Mouse (Mus musculus) lung, postnatal 0 days (tissue): Measurements from ENCODE around the gene Lhpp. TPM values are rescaled to one million over a fixed set of nuclear protein-coding genes. Genes with fewer than 3 reads are reported as not detected.

Experiments used
- ATAC-seq: fragments of 200-750 bp; cut with Nextera tagmentation; 2 replicates; pipeline ENCODE4 v1.8.0; 2017; ENCODE audit warnings: moderate library complexity
- DNase-seq: peaks from one replicate; pipeline ENCODE4 v3.0.0-alpha.2; 2016; ENCODE audit warnings: low spot score
- H3K27ac ChIP-seq: fragments of 300-500 bp; sonication (generic); 2 replicates; pipeline ENCODE4 v1.5.1; 2014; ENCODE audit warnings: antibody characterized with exemption, mild to moderate bottlenecking, low read length, mixed read lengths
- H3K27me3 ChIP-seq: fragments of 300-500 bp; sonication (generic); replicated peaks from 2 replicates; pipeline ENCODE4 v1.6.1; 2014; ENCODE audit warnings: low read length, mixed read lengths; ENCODE audit not compliant: insufficient read depth
- H3K36me3 ChIP-seq: fragments of 300-500 bp; sonication (generic); 2 replicates; pipeline ENCODE4 v1.6.1; 2014; ENCODE audit warnings: low read length, mixed read lengths; ENCODE audit not compliant: insufficient read depth
- H3K4me1 ChIP-seq: fragments of 300-500 bp; sonication (generic); 2 replicates; pipeline ENCODE4 v1.6.1; 2014; ENCODE audit warnings: antibody characterized with exemption, low read depth, low read length, mixed read lengths; ENCODE audit not compliant: insufficient read depth
- H3K4me2 ChIP-seq: fragments of 300-500 bp; sonication (generic); replicated peaks from 2 replicates; pipeline ENCODE4 v1.6.1; 2014; ENCODE audit warnings: low read depth, mild to moderate bottlenecking, low read length, moderate library complexity, mixed read lengths
- H3K4me3 ChIP-seq: fragments of 300-500 bp; sonication (generic); 2 replicates; pipeline ENCODE4 v1.5.1; 2014; ENCODE audit warnings: low read depth, low read length
- H3K9ac ChIP-seq: fragments of 300-500 bp; sonication (generic); replicated peaks from 2 replicates; pipeline ENCODE4 v1.6.1; 2014; ENCODE audit warnings: low read depth, mild to moderate bottlenecking
- H3K9me3 ChIP-seq: fragments of 300-500 bp; sonication (generic); 2 replicates; pipeline ENCODE4 v1.6.1; 2016; ENCODE audit warnings: low read length, mixed read lengths
- CTCF ChIP-seq: IDR thresholded peaks from 2 replicates; pipeline ENCODE4 v1.5.1; 2016; ENCODE audit warnings: antibody characterized with exemption, mild to moderate bottlenecking
- EP300 ChIP-seq: IDR thresholded peaks from 2 replicates; pipeline ENCODE4 v1.6.1; 2016; ENCODE audit warnings: antibody characterized with exemption, mild to moderate bottlenecking, control low read depth
- WGBS: fragments of 180-500 bp; shearing (Covaris S2); extraction: QIAGEN DNeasy Blood & Tissue Kit; methylation state at CpG from one replicate; pipeline ENCODE4 v1.1.7; 2014; 5-methylcytosine and 5-hydroxymethylcytosine counted together
- polyA plus RNA-seq: library from polyadenylated mRNA; unstranded; fragments of >200 nt; fragmentation: Nextera tagmentation; extraction: Ambion mirVana; gene quantifications from 2 replicates; pipeline ENCODE4 v1.2.1, GENCODE M21; 2015

The Lhpp gene
- polyA plus RNA-seq, 1 experiment from 2014 or later = 5.9 TPM

DNA sequence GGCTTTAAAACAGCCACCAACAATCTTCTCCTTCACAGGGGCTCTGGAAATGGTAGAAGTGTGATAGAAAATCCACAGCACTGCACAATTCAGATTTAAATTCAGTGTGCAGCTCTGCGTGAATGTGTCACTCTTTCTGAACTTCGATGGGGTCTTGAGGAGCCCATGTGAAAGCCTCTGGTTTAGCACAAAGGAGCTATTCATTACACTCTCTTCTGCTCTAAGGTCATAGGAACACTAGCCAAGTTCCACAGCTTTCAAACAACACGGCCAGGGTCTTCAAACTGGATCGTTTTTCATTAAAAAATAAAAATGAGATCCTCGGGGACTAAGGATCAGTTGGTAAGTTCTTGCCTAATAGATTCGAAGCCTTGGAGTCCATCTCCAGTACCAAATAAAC, 37.2 kb upstream of the Lhpp start:
- 55% methylated on average over 6 of the region's 6 CpGs for WGBS
- ATAC-seq (no peak), DNase-seq (no peak)
- no peaks in the 10 kb centered on the region for H3K9me3 ChIP-seq
- no peak overlapping the region for H3K9ac ChIP-seq
- H3K36me3 ChIP-seq = no peaks in the 10 kb centered on the region
- H3K27ac ChIP-seq = peak overlapping the region; percentile 51; the same call in 1 of the 2 replicates
- no peak for TF ChIP-seq CTCF
- no peak; the same call in 1 of the 2 replicates for TF ChIP-seq EP300
- H3K4me2 ChIP-seq = peak overlapping the region; percentile 25; the same call in 1 of the 2 replicates
- H3K4me1 ChIP-seq = peaks cover 7% of the 10 kb centered on the region; the same call in 1 of the 2 replicates
- no peak overlapping the region for H3K4me3 ChIP-seq
- H3K27me3 ChIP-seq = no peaks in the 10 kb centered on the region

DNA sequence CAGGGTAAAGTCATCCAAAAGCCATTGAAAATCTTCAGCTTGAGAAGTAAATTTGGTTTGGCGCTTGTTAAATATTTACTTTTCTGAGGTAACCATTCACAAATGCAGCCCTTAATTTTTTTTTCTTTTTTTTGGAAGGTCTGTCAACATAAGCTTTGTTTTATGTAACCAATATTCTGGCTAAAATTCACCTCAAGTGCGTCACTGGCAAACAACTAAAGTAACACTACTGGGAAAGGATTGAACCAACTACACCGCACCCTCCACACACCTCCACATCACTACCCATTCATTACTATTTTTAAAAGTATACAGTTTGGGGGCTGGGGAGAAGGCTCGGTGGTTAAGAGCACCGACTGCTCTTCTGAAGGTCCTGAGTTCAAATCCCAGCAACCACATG, 35.8 kb upstream of the Lhpp start:
- TF ChIP-seq CTCF (no peak), EP300 (no peak; the same call in 1 of the 2 replicates)
- Histone ChIP-seq H3K9ac (no peak overlapping the region), H3K36me3 (no peaks in the 10 kb centered on the region), H3K4me2 (peak overlapping the region; percentile 9; the same call in 1 of the 2 replicates), H3K4me3 (no peak overlapping the region), H3K27me3 (no peaks in the 10 kb centered on the region), H3K9me3 (no peaks in the 10 kb centered on the region), H3K4me1 (peaks cover 7% of the 10 kb centered on the region; the same call in 1 of the 2 replicates), H3K27ac (0 out of 2 replicates have a peak overlapping the region, but pooled peaks have one; percentile 47)
- DNase-seq = peak; percentile 81
- WGBS = 55% methylated on average over 5 of the region's 5 CpGs
- ATAC-seq = no peak

GRCm38 (mm10) chr7:132575623-132576022, 34.8 kb upstream of the Lhpp start:
- Histone ChIP-seq H3K4me2 (peak overlapping the region; percentile 74), H3K9me3 (no peaks in the 10 kb centered on the region), H3K27me3 (no peaks in the 10 kb centered on the region), H3K36me3 (no peaks in the 10 kb centered on the region), H3K4me3 (peak overlapping the region; percentile 61), H3K9ac (peak overlapping the region; percentile 71), H3K27ac (peak overlapping the region; percentile 99), H3K4me1 (peaks cover 7% of the 10 kb centered on the region; the same call in 1 of the 2 replicates)
- 0% methylated on average over 13 of the region's 13 CpGs for WGBS
- DNase-seq = peak; percentile 98
- ATAC-seq = peak; percentile 91
- TF ChIP-seq EP300 (no peak; the same call in 1 of the 2 replicates), CTCF (peak; percentile 68)

DNA sequence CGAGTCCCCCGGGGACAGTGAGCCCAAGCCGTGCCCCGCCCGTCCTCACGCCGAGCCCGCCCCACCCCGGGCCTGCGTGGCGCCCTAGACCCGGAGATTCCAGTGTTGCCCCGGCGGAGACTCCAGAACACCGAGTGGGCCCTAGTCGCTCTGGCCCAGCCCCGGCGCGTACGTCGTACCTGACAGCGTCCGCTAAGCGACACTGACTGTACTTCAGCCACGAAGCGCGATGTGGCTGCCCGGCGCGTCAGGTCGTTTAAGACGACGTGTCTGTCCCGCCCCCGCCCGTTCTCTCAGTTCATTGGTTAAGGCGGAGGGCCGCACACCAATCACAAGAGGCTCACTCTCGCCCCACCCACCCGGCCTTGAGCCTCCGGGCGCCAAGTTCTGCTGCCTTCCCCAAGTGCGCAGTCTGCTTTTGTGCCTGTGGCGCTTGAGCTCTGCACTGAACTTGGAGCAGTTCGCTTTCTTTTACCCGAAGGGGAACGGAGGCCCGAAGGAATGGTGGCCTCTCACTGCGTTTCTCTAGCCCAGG, 34.3 kb upstream of the Lhpp start, which contains the start of gene Oat:
Gene Oat (minus strand): TSS at position 283 of the 535 bp plus-strand sequence.
- peak within 1 kb of the TSS; percentile 99 for H3K27ac ChIP-seq
- H3K27me3 ChIP-seq = no peaks in the 10 kb centered on the region
- peak within 1 kb of the TSS; percentile 71 for H3K9ac ChIP-seq
- peak; percentile 98 for DNase-seq
- H3K4me1 ChIP-seq = peaks cover 7% of the 10 kb centered on the region; the same call in 1 of the 2 replicates
- peak; percentile 9; the same call in 1 of the 2 replicates for TF ChIP-seq CTCF
- no peak for TF ChIP-seq EP300
- no peaks in the 10 kb centered on the region for H3K36me3 ChIP-seq
- H3K4me3 ChIP-seq = peak within 1 kb of the TSS; percentile 61
- ATAC-seq = peak; percentile 96
- H3K4me2 ChIP-seq = peak within 1 kb of the TSS; percentile 74
- no peaks in the 10 kb centered on the region for H3K9me3 ChIP-seq
- WGBS = under 1% methylated on average over 41 of the region's 49 CpGs

DNA sequence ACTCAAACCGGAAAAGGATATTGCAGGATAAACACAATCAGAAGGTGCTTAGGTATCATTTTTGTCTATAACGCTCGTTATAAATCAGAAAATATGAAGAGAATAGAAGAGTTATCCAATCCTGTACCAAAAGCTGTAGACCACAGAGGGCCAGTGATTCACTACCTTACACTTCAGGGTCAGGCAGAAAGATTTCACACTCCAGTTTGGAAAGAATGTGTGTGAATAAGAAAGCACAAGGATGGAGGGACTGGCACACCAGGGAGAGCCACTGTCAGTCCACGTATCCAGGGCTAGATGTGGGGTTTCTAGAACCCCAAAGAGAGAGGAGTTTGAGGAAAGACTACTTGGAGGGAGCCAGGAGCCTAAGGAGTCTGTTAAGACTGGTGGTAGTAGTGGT, 33.5 kb upstream of the Lhpp start:
- H3K27ac ChIP-seq = no peak overlapping the region
- H3K36me3 ChIP-seq = no peaks in the 10 kb centered on the region
- H3K4me2 ChIP-seq = peak overlapping the region; percentile 74
- WGBS = 43% methylated on average over 4 of the region's 4 CpGs
- H3K9ac ChIP-seq = no peak overlapping the region
- no peak for DNase-seq
- no peak for ATAC-seq
- TF ChIP-seq EP300 (no peak), CTCF (no peak)
- H3K4me3 ChIP-seq = no peak overlapping the region
- peaks cover 7% of the 10 kb centered on the region; the same call in 1 of the 2 replicates for H3K4me1 ChIP-seq
- no peaks in the 10 kb centered on the region for H3K27me3 ChIP-seq
- H3K9me3 ChIP-seq = no peaks in the 10 kb centered on the region

GRCm38 (mm10) chr7:132580511-132580910, 29.9 kb upstream of the Lhpp start:
- H3K27ac ChIP-seq = no peak overlapping the region
- H3K4me1 ChIP-seq = no peaks in the 10 kb centered on the region
- H3K9ac ChIP-seq = no peak overlapping the region
- DNase-seq = no peak
- H3K9me3 ChIP-seq = no peaks in the 10 kb centered on the region
- WGBS = 59% methylated on average over 6 of the region's 6 CpGs
- H3K4me3 ChIP-seq = no peak overlapping the region
- no peaks in the 10 kb centered on the region for H3K27me3 ChIP-seq
- no peak overlapping the region for H3K4me2 ChIP-seq
- no peaks in the 10 kb centered on the region for H3K36me3 ChIP-seq
- no peak for ATAC-seq
- TF ChIP-seq CTCF (no peak), EP300 (no peak)
